Mouse (Mus musculus): ENCODE measurements around the gene Olfr867.

Olfr867 gene

DNA sequence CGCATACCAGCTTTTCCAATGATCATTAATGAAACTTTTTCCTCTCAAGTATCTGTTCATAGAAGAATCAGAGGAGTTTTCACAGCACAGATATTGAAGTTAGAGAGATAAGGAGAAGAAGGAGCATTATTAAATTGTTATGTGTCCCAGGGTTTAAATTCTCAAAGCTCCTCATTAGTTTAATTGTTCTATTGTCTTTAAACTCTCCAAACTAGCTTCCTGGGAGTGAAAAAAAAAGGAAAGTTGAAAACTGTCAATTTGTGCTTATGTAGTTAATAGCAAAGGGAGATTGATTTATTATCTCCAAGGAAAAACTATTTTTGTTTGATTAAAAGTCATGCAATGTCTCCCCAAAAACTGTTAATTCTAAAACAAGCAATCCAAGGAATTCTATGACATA lies at the start of gene Olfr867:
Gene Olfr867, minus strand, starts transcription at position 101 of the 400 bp plus-strand sequence.
- no peak for DNase-seq (ENCODE audit: low spot score)

DNA sequence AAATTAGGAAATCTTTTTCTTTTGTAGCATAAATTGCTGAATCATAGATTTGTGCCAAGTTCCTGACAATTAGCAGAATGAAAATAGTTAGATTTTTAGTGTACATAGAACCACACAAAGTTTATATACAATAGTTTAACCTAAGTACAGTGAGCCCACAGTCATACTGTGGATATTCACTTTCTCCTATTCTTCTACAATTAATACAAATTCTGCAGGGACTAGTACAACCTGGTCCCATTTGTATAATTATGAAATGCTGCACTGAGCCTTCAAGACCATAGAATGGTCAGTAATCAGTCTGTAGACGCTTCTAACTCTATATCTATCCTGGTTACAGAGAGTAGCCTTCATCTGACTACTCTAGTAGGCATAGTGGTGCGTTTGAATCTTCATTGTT lies 41.0 kb upstream of the Olfr867 start, which contains the start of gene Olfr868:
Gene Olfr868, plus strand, starts transcription at position 301 of the 400 bp plus-strand sequence.
- no peak for DNase-seq (ENCODE audit: low spot score)

DNA sequence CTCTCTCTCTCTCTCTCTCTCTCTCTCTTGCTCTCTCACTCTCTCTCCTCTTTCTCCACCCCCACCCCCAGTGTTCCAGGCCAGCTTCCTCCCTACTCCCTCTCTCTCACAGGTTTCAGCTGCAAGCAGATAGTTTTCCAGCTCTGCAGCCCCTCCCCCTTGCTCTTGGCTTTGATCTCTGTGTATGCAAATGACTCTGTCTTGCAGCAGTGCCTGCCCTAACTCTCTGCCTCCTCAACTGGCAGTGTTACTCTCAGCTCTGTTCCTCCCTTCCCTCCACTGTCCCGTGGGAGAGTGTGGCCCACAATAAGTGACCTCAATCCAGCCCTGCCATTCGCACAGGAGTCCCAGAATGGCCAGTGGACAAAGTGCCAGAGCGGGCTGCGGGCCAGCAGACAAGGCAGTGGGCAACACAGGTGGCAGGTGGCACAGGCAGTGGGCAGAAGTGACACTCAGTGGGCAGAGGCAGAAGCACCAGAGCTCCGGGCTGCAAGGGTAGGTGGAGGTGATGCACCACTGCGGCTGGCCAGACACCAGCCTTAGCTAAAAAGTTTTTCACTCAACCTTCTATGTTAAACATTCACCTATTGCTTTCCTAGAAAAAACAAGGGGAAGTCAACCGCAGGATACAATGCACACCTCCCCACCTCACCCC lies 16.3 kb upstream of the Olfr867 start:
- no peak for DNase-seq (ENCODE audit: low spot score)

DNA sequence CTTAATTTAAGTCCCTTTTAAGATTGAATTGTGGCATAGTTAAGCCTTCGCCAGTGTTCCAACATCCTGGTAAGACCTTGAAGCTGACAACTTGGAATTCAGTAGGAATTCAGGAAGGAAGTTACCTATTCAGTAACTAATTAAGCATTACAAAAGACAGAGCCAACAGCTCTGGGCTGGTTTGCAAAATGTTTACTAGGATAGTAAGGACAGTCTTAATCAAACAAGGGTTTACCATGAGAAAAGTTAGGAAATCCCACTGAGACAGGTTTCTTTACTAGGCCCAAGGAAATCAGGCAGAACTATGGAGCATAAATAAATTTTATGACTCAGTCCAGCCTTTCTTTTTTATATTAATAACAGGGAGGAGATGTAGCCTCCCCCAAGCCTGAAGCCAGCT lies 13.9 kb upstream of the Olfr867 start:
- no peak for DNase-seq (ENCODE audit: low spot score)

DNA sequence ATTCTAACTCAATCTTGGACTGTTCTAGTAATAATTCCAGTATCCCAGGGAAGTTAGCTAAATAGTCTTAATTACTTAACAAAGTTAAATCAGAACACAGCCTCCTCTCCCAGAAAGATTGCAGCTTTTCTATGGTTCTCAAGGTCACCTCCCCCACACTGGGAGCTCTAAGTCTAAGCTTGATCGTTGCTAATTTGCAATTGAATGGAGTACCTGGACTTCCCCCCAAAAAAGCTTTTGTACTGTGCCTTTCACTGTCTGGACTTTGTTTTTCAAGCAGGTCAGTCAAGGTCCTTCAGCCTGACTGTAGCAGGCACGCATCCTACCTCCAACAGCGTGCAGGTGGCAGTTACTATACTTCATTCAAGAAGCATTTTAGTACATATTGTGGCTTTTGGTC lies 12.9 kb upstream of the Olfr867 start:
- DNase-seq (ENCODE audit: low spot score), result no peak

DNA sequence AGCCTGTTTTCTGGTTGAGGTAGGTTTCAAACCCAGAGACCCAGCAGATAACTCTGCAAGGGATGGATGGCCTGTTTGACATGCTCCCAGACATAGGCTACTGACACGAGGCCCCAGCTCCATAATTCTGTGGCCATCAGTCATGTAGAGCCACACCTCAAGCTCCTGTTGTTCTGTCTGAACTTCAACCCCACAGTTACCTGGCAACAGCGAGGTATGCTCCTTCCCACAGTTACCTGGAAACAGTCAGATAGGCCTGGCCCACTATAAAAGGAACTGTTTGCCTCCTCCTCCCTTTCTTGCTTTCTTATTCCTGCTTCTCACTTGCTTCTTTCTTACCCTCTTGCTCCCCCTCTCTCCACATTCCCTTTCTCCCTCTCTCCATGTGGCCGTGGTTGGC lies 9.4 kb downstream of the Olfr867 start:
- DNase-seq (ENCODE audit: low spot score), result no peak

DNA sequence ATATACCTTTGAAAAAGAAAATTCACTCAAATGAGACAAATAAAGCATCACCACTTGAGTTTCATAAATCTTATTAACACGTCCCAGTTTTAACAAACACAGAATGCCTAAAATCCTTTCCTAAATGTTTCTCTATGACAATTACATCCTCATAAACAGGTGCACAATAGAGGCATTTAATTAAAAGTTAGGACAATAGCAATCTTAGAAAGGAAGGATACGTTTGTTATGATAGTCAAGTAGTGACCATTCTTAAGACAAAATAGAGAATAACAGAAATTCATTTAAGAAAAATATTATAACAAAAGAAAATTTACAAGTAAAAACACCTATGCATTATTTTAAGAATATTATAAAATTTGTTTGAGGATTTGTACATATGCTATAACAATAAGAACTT lies 29.4 kb downstream of the Olfr867 start, which contains the start of gene Olfr866:
Gene Olfr866, minus strand, starts transcription at position 101 of the 400 bp plus-strand sequence.
- no peak for DNase-seq (ENCODE audit: low spot score)
